Mouse (Mus musculus) megakaryocyte, embryonic 14.5 days (primary cell): ENCODE measurements around the gene C1galt1.

Experiments used
- FLI1 ChIP-seq: IDR thresholded peaks from 2 replicates; pipeline ENCODE4 v1.6.1; 2012; ENCODE audit warnings: low read length, inconsistent platforms, mixed read lengths
- GATA1 ChIP-seq: IDR thresholded peaks from 3 replicates; pipeline ENCODE4 v1.6.1; 2012; ENCODE audit warnings: mixed read lengths, low read length, inconsistent platforms, borderline replicate concordance

GRCm38 (mm10) chr6:7858586-7858985 is 13.9 kb downstream of the C1galt1 start:
- TF ChIP-seq FLI1 (no peak), GATA1 (no peak)
